Mouse (Mus musculus): ENCODE data around the gene Ppp2r3a. TPM values are rescaled to one million over a fixed set of nuclear protein-coding genes. Genes with fewer than 3 reads are reported as not detected.
A peak's percentile ranks its signal among the peaks of the same experiment; 100 is the strongest.

Gene Ppp2r3a
- total RNA-seq, 2 experiments from 2014 or later, result 21.2 to 23.0 TPM

- no peak for DNase-seq (ENCODE audit: extremely low spot score in 1 of 2, low spot score in 2 of 2)
- intact Hi-C loops (cut with DNase I), result no loop called here
Measured at GRCm38 (mm10) chr9:101261443-101261842, 9.8 kb upstream of the Ppp2r3a start.

GRCm38 (mm10) chr9:101253136-101253535 is 1.5 kb upstream of the Ppp2r3a start:
- no peak for DNase-seq (ENCODE audit: extremely low spot score in 1 of 2, low spot score in 2 of 2)
- intact Hi-C loops (cut with DNase I), result loop anchor here (5.0 kb wide), 1 partner anchor 56 kb away; no protein-coding TSS in a partner anchor

GRCm38 (mm10) chr9:101252541-101252940 is 946 bp upstream of the Ppp2r3a start:
- intact Hi-C loops (cut with DNase I), result loop anchor here (5.0 kb wide), 1 partner anchor 55 kb away; no protein-coding TSS in a partner anchor
- DNase-seq (ENCODE audit: extremely low spot score in 1 of 2, low spot score in 2 of 2), result no peak

GRCm38 (mm10) chr9:101250981-101251643 is 483 bp downstream of the Ppp2r3a start:
- intact Hi-C loops (cut with DNase I), result loop anchor here (5.0 kb wide), 1 partner anchor 54 kb away; no protein-coding TSS in a partner anchor
- peak in 1 of 2 experiments; percentile 31 for DNase-seq (ENCODE audit: extremely low spot score in 1 of 2, low spot score in 2 of 2)

- DNase-seq (ENCODE audit: extremely low spot score in 1 of 2, low spot score in 2 of 2), result peak in 1 of 2 experiments; percentile 20
- intact Hi-C loops (cut with DNase I), result loop anchor here (5.0 kb wide), 1 partner anchor 53 kb away; no protein-coding TSS in a partner anchor
Measured at GRCm38 (mm10) chr9:101250486-101250885, 1.1 kb downstream of the Ppp2r3a start.

GRCm38 (mm10) chr9:101249626-101250025 is 2.0 kb downstream of the Ppp2r3a start:
- no peak for DNase-seq (ENCODE audit: extremely low spot score in 1 of 2, low spot score in 2 of 2)
- intact Hi-C loops (cut with DNase I), result loop anchor here (5.0 kb wide), 1 partner anchor 52 kb away; no protein-coding TSS in a partner anchor

- DNase-seq (ENCODE audit: extremely low spot score in 1 of 2, low spot score in 2 of 2), result no peak
- intact Hi-C loops (cut with DNase I), result no loop called here
Measured at GRCm38 (mm10) chr9:101247541-101247940, 4.1 kb downstream of the Ppp2r3a start.

GRCm38 (mm10) chr9:101245493-101245892 is 6.1 kb downstream of the Ppp2r3a start:
- no peak for DNase-seq (ENCODE audit: extremely low spot score in 1 of 2, low spot score in 2 of 2)
- intact Hi-C loops (cut with DNase I), result no loop called here

GRCm38 (mm10) chr9:101243711-101244110 is 7.9 kb downstream of the Ppp2r3a start:
- intact Hi-C loops (cut with DNase I), result no loop called here
- no peak for DNase-seq (ENCODE audit: extremely low spot score in 1 of 2, low spot score in 2 of 2)

GRCm38 (mm10) chr9:101240161-101240560 is 11.4 kb downstream of the Ppp2r3a start:
- intact Hi-C loops (cut with DNase I), result no loop called here
- no peak for DNase-seq (ENCODE audit: extremely low spot score in 1 of 2, low spot score in 2 of 2)

GRCm38 (mm10) chr9:101235786-101236185 is 15.8 kb downstream of the Ppp2r3a start:
- no peak for DNase-seq (ENCODE audit: extremely low spot score in 1 of 2, low spot score in 2 of 2)
- intact Hi-C loops (cut with DNase I), result no loop called here

GRCm38 (mm10) chr9:101232034-101232433 is 19.6 kb downstream of the Ppp2r3a start:
- DNase-seq (ENCODE audit: extremely low spot score in 1 of 2, low spot score in 2 of 2), result no peak
- intact Hi-C loops (cut with DNase I), result no loop called here

- intact Hi-C loops (cut with DNase I), result no loop called here
Measured at GRCm38 (mm10) chr9:101230028-101230427, 21.6 kb downstream of the Ppp2r3a start.

GRCm38 (mm10) chr9:101228892-101229291 is 22.7 kb downstream of the Ppp2r3a start:
- no peak for DNase-seq (ENCODE audit: extremely low spot score in 1 of 2, low spot score in 2 of 2)
- intact Hi-C loops (cut with DNase I), result no loop called here

More at GRCm38 (mm10) chr9:101230028-101230427, 21.6 kb downstream of the Ppp2r3a start:
- DNase-seq (ENCODE audit: extremely low spot score in 1 of 2, low spot score in 2 of 2), result no peak

- no peak for DNase-seq (ENCODE audit: extremely low spot score in 1 of 2, low spot score in 2 of 2)
- intact Hi-C loops (cut with DNase I), result no loop called here
Measured at GRCm38 (mm10) chr9:101207984-101208383, 43.6 kb downstream of the Ppp2r3a start.

- intact Hi-C loops (cut with DNase I), result no loop called here
- DNase-seq (ENCODE audit: extremely low spot score in 1 of 2, low spot score in 2 of 2), result no peak
Measured at GRCm38 (mm10) chr9:101206516-101206915, 45.1 kb downstream of the Ppp2r3a start.

- no peak for DNase-seq (ENCODE audit: extremely low spot score in 1 of 2, low spot score in 2 of 2)
- intact Hi-C loops (cut with DNase I), result no loop called here
Measured at GRCm38 (mm10) chr9:101205216-101205615, 46.4 kb downstream of the Ppp2r3a start.

GRCm38 (mm10) chr9:101204059-101204458 is 47.5 kb downstream of the Ppp2r3a start:
- intact Hi-C loops (cut with DNase I), result no loop called here
- DNase-seq (ENCODE audit: extremely low spot score in 1 of 2, low spot score in 2 of 2), result no peak

GRCm38 (mm10) chr9:101200627-101201026 is 51.0 kb downstream of the Ppp2r3a start:
- DNase-seq (ENCODE audit: extremely low spot score in 1 of 2, low spot score in 2 of 2), result no peak
- intact Hi-C loops (cut with DNase I), result no loop called here

GRCm38 (mm10) chr9:101198804-101199203 is 52.8 kb downstream of the Ppp2r3a start:
- DNase-seq (ENCODE audit: extremely low spot score in 1 of 2, low spot score in 2 of 2), result no peak
- intact Hi-C loops (cut with DNase I), result loop anchor here (5.0 kb wide), 1 partner anchor 53 kb away; the partner anchor contains the start of gene Ppp2r3a

Data from left cerebral cortex, postnatal 10 days (tissue).